Mouse (Mus musculus) kidney, adult 2 months (tissue): Measurements from ENCODE around the gene Tardbp.

Experiments used
- CTCF ChIP-seq: fragments of 200-500 bp; conservative IDR thresholded peaks from 2 replicates; pipeline ENCODE4 v1.5.1; 2011; ENCODE audit warnings: low read depth, mild to moderate bottlenecking, control low read depth, low read length, moderate library complexity, mixed read lengths; ENCODE audit not compliant: insufficient read depth, insufficient read length
- POLR2A ChIP-seq: fragments of 200-500 bp; IDR thresholded peaks from one replicate; pipeline ENCODE4 v1.6.1; 2011; ENCODE audit warnings: low read depth, low read length, control low read depth

DNA sequence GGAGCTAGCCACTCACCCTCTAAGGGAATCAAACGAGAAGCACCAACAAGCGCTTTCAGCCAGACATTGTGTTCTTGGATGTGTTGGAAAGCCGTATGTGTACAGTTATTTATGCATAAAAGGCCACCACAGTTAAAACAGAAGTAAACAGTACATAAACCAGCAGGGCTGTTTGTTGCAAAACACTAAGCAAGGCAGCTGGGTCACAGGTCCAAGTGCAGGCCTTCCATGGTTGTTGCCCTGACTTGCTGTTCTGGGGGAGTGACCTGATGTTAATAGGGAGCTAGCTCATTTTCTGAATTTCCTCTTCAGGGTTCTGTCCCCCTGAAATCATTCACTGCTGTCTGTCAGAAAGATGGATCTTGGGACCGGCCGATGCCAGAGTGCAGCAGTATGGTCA lies 17.0 kb downstream of the Tardbp start:
- TF ChIP-seq CTCF, result no peak
- no peak for TF ChIP-seq POLR2A
